Mouse (Mus musculus) forebrain, embryonic 11.5 days (tissue): ENCODE results near the gene Obscn. TPM values are rescaled to one million over a fixed set of nuclear protein-coding genes. Genes with fewer than 3 reads are reported as not detected.

Experiments used
- ATAC-seq: fragments of 200-750 bp; cut with Nextera tagmentation; replicated peaks from 2 replicates; pipeline ENCODE4 v1.8.0; 2017; ENCODE audit warnings: moderate TSS enrichment; ENCODE audit not compliant: low FRiP score
- DNase-seq: peaks from one replicate; pipeline ENCODE4 v3.0.0-alpha.2; 2017; ENCODE audit warnings: low spot score
- H3K27ac ChIP-seq: fragments of 300-500 bp; sonication (generic); 2 replicates; pipeline ENCODE4 v1.5.1; 2014; ENCODE audit warnings: low read depth, low read length
- H3K27me3 ChIP-seq: fragments of 300-500 bp; sonication (generic); 2 replicates; pipeline ENCODE4 v1.6.1; 2014; ENCODE audit warnings: mild to moderate bottlenecking, low read length, mixed read lengths; ENCODE audit not compliant: control insufficient read depth, insufficient read depth
- H3K36me3 ChIP-seq: fragments of 300-500 bp; sonication (generic); 2 replicates; pipeline ENCODE4 v1.6.1; 2014; ENCODE audit warnings: mild to moderate bottlenecking, low read length, moderate library complexity, mixed read lengths; ENCODE audit not compliant: control insufficient read depth, insufficient read depth
- H3K4me1 ChIP-seq: fragments of 300-500 bp; sonication (generic); replicated peaks from 2 replicates; pipeline ENCODE4 v1.6.1; 2014; ENCODE audit warnings: low read length, mixed read lengths; ENCODE audit not compliant: control insufficient read depth, insufficient read depth
- H3K4me2 ChIP-seq: fragments of 300-500 bp; sonication (generic); 2 replicates; pipeline ENCODE4 v1.6.1; 2014; ENCODE audit warnings: low read depth, mild to moderate bottlenecking, low read length, moderate library complexity, mixed read lengths; ENCODE audit not compliant: severe bottlenecking
- H3K4me3 ChIP-seq: fragments of 300-500 bp; sonication (generic); 2 replicates; pipeline ENCODE4 v1.5.1; 2014; ENCODE audit warnings: low read depth, low read length
- H3K9ac ChIP-seq: fragments of 300-500 bp; sonication (generic); 2 replicates; pipeline ENCODE4 v1.6.1; 2014; ENCODE audit warnings: low read length
- H3K9me3 ChIP-seq: fragments of 300-500 bp; sonication (generic); 2 replicates; pipeline ENCODE4 v1.6.1; 2016; ENCODE audit warnings: low read length, mixed read lengths; ENCODE audit not compliant: control insufficient read depth
- WGBS: fragments of 180-500 bp; shearing (Covaris S2); extraction: QIAGEN DNeasy Blood & Tissue Kit; methylation state at CpG from one replicate; pipeline ENCODE4 v1.1.7; 2014; 5-methylcytosine and 5-hydroxymethylcytosine counted together
- microRNA-seq: library from miRNA; unstranded; fragments of <30 nt; microRNA quantifications from one replicate; pipeline ENCODE4, GENCODE M21; 2016; ENCODE audit not compliant: insufficient number of aligned reads
- polyA plus RNA-seq: library from polyadenylated mRNA; unstranded; fragments of >200 nt; fragmentation: Nextera tagmentation; extraction: Ambion mirVana; gene quantifications from 2 replicates; pipeline ENCODE4 v1.2.1, GENCODE M21; 2014

Gene Obscn
- polyA plus RNA-seq, 1 experiment from 2014 or later: 0.04 TPM

DNA sequence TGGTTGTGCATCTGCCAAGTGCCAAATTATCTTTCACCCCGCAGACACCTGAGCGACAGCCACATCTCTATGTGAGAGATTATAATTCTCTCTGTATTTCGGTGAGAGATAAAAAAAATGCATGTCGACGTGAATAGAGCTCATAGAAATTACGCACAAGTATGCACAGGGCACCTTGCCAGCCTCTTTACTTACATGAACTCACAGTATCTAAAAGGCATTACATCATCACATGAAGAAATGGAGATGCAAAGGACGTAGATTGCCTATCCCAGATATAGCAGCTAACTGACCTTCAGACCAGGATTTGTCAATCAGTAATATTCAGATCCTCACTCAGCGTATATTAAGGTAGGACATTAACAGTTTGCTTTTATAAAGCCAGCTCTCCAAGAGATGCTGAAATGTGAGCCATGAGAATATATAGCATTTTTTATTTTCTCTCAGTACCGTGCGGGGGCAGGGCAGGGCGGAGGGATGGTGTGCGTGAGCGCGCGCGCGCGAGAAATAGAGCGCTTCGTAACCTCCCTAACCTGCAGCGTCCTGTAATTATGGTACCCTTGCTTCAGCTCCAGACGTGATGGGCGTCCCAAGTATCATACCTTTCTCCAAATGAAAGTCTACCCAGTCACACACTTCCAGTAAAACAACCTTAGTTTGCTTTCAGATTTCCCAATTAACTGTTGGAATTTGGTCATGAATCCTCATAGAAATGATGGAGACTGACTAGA, 188.2 kb downstream of the Obscn start:
- no peak for DNase-seq
- Histone ChIP-seq H3K36me3 (no peaks in the 10 kb centered on the region), H3K27me3 (no peaks in the 10 kb centered on the region), H3K4me1 (peaks cover 4% of the 10 kb centered on the region; the same call in 1 of the 2 replicates), H3K9me3 (no peaks in the 10 kb centered on the region), H3K4me2 (peak overlapping the region; percentile 67), H3K27ac (peak overlapping the region; percentile 96), H3K9ac (peak overlapping the region; percentile 74), H3K4me3 (peak overlapping the region; percentile 55)
- 0 out of 2 replicates have a peak, but pooled peaks have one; percentile 52 for ATAC-seq
- WGBS: 18% methylated on average over 23 of the region's 23 CpGs

DNA sequence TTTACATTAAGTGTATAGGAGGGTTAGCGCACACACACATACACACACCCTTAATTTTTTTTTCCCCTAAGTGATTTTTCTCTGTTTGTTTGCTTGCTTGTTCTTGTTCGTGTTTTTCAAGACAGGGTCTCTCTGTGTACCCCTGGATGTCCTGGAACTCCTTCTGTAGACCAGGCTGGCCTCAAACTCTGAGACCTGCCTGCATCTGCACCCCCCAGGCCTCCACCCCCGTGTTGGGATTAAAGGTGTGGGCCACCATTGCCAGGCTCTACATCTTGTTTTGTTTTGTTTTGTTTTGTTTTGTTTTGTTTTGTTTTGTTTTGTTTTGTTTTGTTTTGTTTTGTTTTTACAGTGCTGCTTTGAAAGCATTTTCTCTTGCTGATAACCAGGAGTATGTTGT, 188.9 kb downstream of the Obscn start:
- no peak overlapping the region for H3K4me3 ChIP-seq
- H3K27ac ChIP-seq: no peak overlapping the region
- 77% methylated on average over 3 of the region's 3 CpGs for WGBS
- peaks cover 4% of the 10 kb centered on the region; the same call in 1 of the 2 replicates for H3K4me1 ChIP-seq
- H3K27me3 ChIP-seq: no peaks in the 10 kb centered on the region
- H3K9ac ChIP-seq: no peak overlapping the region; the same call in 1 of the 2 replicates
- H3K4me2 ChIP-seq: peak overlapping the region; percentile 67; the same call in 1 of the 2 replicates
- H3K9me3 ChIP-seq: no peaks in the 10 kb centered on the region
- H3K36me3 ChIP-seq: no peaks in the 10 kb centered on the region
- no peak for ATAC-seq
- no peak for DNase-seq

Small RNAs within 50 kb of the gene (microRNA-seq; reads per million reads assigned to microRNA genes)
- not detected for gene Gm44313

Other genes with a start within 250 kb of the Obscn start
- gene Zfp39, start 232.2 kb downstream of the Obscn start, polyA plus RNA-seq: 8.1 and 8.8 TPM in 2 replicates
- not detected in 2 replicates for gene Btnl10, start 218.5 kb downstream of the Obscn start, polyA plus RNA-seq
- 386 and 426 TPM in 2 replicates for gene Rnf187, start 197.5 kb downstream of the Obscn start, polyA plus RNA-seq
- 84.9 and 93.6 TPM in 2 replicates for gene Hist3h2ba, start 187.5 kb downstream of the Obscn start, polyA plus RNA-seq
- gene Hist3h2a, start 181.7 kb downstream of the Obscn start, polyA plus RNA-seq: 52.9 and 54.1 TPM in 2 replicates
- gene Trim17, start 181.7 kb downstream of the Obscn start, polyA plus RNA-seq: 0.21 and 0.75 TPM in 2 replicates
- 17.3 and 20.5 TPM in 2 replicates for gene Trim11, start 158.3 kb downstream of the Obscn start, polyA plus RNA-seq
- 2.4 and 3.2 TPM in 2 replicates for gene Iba57, start 27.3 kb upstream of the Obscn start, polyA plus RNA-seq
- gene Gjc2, start 46.8 kb upstream of the Obscn start, polyA plus RNA-seq: 0.08 TPM in 1 of 2 replicates, not detected in the other
- gene Guk1, start 55.8 kb upstream of the Obscn start, polyA plus RNA-seq: 90.3 and 95.7 TPM in 2 replicates
- 94.3 and 103 TPM in 2 replicates for gene Mrpl55, start 66.1 kb upstream of the Obscn start, polyA plus RNA-seq
- 36.6 and 41.0 TPM in 2 replicates for gene 2310033P09Rik, start 71.9 kb upstream of the Obscn start, polyA plus RNA-seq
- 577 and 597 TPM in 2 replicates for gene Arf1, start 91.9 kb upstream of the Obscn start, polyA plus RNA-seq
- 4.9 and 5.9 TPM in 2 replicates for gene Wnt3a, start 154.3 kb upstream of the Obscn start, polyA plus RNA-seq
- gene Wnt9a, start 170.5 kb upstream of the Obscn start, polyA plus RNA-seq: 4.3 and 4.7 TPM in 2 replicates
- not detected in 2 replicates for gene Prss38, start 239.3 kb upstream of the Obscn start, polyA plus RNA-seq